Mouse (Mus musculus) induced T-regulatory cell, adult 2 months (primary cell): ENCODE results near the gene Rftn2.

Experiments used
- DNase-seq: peaks from one replicate; pipeline ENCODE4 v3.0.0-alpha.2; 2012; ENCODE audit warnings: low read depth

Rftn2 gene

DNA sequence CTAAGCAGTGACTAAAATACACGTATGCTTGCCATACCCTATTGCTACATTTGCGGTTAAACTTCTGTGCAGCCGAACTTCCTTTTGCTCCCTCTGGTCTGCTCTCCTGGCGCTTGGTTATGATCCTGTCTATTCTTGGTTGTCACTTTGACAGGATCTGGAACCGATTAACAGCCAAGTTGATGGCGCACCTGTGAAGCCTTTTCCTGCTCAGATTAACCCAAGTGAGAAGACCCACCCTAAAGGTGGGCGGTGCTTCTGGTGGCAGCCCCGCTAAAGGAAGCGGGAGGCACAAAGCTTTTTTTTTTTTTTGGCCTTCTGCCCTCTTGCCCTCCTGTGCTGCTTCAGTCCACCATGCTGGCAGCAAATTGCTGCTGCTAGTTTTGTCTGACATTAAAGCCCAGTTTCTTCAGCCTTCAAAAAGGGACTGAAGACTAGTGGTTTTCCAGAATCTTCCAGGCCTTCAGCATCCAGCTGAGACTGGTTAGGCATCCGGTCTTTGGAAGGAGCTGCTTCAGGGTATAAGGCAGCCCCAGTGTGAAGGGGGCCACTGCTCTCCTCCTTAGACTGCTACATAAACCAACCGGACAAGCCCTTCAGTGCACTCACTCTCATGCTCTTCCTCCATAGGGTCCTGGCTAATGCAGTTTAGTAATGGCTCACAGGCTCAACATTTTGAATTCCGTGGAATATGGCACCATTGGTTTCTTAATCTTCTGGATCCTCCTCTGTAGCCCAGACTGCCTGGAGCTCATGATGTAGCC, 16.2 kb downstream of the Rftn2 start:
- peak; percentile 74 for DNase-seq

DNA sequence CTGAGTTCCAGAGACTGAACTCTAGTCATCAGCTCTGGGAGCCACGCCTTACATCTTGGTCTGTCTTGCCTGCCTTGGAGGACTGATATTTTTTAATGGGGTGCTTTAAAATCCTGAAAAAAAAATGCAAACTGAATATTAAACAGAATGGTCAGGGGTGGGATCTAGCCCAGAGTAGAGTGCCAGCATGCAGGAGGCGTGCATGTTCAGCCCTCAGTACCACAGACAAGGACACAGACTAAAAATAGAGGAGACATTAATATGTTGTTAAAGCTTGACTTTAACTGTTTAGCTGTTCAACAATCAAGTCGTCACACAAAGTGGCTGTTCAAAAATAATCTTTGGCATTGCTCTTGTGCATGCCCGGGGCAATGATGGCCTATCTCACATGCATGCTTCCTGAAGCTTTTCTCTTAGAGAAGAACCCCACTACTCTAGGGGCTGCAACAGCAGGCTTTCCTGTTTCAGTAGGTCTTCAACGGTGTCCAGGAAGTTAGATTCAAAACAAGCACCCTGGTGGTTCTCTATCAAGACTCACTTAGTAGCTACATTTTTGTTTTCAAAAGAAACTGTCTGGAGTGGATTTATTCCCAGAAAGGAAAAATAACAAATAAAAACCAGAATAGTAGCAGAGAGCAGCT, 18.0 kb downstream of the Rftn2 start:
- peak; percentile 48 for DNase-seq

DNA sequence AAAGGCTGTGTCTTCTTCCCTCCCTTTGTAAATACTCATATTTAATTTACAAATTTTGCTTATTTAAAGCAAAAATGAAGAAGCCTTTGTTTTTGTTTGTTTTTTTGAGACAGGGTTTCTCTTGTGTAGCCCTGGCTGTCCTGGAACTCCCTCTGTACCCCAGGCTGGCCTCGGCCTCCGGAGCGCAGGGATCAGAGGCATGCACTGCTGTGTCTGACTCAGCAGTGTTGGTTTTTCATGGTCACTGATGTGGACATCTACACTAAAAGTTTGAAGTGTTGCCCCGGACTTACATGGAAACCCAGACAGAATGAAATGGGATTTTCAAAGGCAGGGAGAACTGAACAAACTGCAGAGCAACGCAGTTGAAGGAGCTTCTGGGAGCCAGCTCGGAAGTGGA, 19.0 kb downstream of the Rftn2 start:
- no peak for DNase-seq

DNA sequence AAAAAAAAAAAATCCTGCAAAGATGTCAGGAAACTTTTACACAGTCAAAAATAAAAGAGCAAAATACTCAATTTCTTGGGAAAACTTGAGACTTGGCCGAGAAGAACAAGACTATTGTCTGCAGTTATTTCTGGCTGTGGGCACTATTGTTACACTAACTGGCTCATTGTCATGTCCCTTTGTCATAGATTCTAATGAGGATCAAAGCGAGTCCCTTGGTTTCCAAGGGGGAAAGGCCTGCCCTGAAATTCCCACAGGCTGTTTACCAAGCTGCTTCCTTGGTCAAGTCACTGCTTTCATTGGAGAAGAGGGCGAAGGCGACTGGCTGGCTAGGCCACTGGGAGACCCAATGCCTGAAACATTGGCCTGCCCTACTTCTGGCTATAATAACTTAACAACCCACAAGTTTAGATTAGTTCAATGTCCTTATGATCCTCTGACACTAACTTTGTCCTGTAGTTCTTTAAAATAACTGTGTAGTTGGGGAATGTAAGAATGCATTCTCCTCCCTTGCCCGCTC, 20.7 kb downstream of the Rftn2 start:
- no peak for DNase-seq

DNA sequence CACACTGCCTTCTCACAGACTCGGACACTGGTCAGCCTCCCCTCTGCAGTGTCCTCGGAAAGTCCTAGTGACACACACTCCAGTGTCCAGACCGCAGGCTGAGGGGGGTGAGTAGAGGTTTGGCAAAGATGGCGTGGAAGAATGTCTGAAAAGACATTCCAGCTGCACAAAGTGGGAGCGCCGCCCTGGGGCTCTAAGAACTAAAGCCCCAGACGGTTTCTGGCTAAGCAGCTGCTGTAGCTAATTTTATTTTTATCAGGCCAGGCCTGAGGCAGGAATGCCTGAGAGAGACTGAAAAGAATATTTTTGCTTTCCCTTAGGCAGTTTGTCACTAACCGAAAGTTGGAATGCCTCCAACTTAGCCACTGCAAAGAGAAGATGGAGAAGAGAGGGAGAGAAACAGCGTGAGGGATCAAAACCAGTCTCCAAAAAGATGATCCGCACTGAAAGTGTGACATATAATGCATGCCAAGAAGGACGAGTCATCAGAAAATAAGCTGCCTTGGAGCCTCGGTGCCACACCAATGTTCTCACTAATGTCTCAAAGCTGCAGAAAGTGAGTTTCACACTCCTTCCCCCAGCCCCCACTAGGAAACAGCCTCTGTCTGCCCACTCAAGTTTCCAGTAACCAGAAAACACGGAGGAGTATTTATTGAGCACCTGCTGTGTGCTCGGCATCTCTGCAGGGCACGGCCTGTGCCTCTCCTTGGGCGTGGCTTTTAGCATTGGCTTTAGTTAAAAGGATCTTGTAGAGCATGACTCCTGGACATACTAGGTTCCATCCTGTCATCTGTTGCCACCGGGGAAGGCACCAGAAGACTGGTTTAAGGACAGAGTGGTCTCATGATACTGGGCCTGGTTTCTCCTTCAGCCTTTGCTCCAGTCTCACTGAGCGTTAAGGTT, 24.5 kb downstream of the Rftn2 start:
- no peak for DNase-seq

DNA sequence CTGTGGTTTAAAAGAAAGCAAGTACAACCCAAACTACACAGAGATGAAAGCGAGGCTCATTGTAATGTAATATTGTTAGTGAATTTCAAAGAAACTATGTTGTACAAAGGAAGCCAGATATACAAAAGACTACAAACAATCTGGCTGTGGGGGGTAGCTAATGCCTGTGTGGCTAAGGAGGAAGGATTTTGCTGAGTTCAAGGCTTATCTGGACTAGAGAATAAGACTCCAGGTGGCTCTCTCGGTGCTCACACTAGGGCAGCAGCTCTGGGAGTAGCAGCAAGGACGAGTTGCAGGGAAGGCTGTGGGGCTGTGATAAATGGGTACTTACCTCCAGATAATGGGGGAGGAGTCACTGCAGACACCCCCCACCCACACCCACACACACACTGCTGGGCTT, 27.9 kb downstream of the Rftn2 start:
- DNase-seq: no peak

DNA sequence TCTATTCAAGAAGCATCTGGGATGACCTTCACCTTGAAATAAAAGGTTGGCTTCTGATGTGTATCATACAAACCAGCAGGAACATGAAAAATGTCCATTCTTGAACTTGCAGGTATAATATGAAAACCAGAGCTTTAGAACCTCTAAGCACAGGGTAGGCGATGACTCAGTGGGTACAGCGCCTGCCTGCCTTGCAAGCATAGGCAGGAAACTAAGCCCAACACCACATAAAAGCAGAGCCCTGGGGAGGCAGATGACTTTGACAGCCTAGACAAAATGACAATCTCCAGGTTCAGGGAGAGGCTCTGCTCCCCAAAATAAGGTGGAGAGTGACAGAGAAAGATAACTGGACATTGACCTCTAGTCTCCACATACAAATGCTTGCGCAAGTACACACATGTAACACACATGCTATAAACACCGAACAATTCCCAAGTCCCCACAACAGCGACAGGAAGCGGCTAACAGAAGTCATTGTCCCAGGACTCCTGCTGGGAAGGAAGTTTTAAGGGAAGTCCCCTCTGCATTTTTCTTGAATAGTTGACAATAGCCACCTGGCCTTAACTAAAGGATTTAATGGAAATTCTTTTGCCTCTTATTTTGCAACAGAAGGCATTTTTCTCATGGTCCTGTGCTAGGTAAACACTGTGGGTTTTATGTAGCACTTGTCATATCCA, 30.1 kb downstream of the Rftn2 start:
- DNase-seq: peak; percentile 25

DNA sequence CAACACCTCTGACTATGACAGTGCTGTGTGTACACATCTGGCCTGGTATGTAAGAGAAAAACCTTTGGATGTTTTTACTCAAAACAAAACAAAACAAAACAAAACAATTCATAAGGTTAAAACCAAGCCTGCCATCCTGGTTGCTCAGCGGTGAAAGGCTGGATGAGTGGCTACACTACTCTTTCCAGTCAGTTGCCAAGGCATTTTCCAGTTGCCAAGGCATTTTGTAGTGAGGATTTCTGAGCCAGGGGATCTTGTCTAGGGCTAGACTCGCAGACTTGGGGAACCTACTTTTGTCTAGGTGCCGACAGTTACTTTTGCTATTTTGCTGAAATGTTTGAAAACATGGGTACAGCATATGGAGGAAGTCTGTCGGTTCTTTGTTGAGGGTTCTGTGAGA, 31.6 kb downstream of the Rftn2 start:
- no peak for DNase-seq

DNA sequence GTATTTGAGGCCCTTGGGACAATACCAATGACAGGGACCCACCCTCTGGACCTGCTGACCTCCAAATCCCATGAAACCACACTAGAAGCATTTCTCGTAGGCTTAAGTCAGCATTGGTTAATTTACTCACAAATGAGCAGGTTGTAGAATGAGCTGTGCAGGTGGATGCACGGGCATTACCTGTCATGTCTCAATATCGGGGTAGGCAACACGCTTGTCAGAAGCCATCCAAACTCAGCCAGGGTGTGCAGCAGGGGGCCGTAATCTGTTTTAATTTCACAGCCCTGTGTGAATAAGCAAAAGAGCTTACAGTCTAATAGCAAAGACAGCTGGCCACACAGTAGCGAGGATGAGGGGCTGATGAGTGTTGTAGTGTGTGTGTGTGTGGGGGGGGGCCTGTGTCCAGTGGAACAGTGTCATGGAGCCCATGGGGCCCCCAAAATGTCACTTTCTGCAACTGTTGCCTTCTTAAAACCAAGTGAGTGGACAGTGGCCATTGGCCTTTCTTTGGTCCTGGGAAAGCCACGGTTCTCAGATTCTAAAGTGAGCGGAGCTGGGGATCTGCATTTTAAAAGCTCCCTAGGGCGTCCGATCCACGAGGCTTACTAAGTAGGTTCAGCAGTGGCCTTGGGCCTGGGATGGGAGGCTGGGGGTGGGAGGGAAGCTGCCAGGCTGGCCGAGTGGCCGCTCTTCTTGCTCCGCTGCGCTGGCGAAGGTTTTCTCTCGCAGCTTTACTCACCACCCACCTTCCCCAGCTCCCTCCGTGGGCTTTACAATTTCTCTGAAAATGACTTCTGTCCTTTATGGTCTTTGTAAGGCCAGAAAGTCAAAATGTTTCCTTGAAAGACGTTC, 32.3 kb downstream of the Rftn2 start:
- no peak for DNase-seq

DNA sequence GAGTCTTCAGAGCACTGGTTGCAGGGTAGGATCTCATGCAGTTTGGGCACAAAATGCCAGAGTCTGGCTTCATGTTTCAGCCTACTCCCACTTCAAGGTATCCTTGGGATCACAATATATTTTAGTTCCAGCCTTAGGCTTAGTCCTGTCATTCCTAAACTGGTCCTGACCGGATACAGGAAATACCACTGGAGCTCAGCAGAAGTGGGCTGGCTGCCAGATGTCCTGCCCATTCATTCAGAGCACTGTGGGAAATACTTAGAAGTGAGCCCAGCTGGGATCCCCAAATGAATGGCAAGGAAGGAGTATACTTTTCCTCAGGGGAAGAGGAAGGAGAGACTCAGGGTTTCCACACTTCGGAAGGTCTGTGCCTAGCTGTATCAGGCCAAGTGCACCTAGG, 33.3 kb downstream of the Rftn2 start:
- no peak for DNase-seq

DNA sequence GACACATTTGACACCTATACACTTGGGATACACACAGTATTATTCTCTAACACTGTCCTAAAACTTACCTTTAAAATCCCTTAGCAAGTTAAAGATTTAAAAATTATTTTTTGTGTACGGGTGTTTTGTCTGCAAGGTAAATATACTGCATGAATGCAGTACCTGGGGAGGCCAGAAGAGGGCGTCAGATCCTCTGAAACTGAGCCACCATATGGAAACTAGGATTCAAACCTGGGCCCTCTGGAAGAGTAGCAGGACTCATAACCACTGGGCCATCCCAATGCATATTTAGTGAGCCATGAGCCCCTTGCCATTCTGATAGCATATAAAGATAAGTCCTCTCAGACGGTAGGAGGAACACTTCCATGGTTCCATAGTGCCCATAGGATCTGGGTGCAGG, 33.8 kb downstream of the Rftn2 start:
- DNase-seq: peak; percentile 65

DNA sequence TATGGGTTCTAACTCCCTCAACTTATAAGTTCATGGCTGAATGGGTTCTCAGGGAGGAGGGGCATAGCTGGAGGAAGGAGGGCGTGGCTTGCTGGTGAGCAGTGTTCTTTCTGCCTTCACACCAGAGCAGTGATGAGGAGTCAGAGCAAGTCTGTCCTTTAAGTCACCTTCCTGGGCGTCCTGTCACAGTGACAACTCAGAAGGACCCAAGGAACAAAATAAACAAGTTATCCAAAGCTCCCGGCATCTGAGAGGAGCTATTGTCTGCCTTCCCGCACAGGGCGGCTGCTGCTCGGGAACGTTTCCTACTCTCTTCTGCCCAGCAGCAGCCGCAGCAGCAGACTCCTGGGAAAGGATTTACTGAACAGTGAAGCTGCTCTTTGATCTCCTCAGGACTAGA, 34.6 kb downstream of the Rftn2 start:
- DNase-seq: no peak

DNA sequence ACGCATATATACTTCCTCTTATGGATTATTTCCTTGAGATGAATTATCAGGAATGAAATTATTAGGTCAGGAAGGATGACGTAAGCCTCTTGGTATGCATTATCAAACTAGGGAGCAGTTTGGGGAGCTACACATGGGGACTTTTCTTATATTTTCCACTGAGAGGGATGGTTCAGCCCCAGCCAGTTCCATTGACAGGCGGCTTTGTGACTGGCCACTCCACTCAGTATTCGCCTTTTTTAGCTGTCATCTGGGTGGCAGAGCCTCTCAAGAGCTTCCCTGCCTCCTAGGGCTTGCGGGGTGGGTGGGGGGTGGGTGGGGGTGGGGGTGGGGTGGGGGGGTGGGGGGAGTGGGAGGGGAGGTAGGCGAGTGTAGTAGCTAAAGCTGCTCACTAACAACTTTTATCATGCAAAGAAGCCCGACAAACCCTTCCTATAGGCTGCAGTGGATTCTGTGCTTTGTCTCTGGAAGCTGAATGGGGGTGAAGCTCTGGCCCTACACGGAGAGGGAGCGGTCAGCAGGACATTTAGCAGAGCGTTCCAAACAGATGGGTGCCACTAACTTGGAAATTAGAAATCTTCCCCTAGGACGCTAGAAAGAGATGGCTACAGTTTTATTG, 39.9 kb downstream of the Rftn2 start:
- no peak for DNase-seq

DNA sequence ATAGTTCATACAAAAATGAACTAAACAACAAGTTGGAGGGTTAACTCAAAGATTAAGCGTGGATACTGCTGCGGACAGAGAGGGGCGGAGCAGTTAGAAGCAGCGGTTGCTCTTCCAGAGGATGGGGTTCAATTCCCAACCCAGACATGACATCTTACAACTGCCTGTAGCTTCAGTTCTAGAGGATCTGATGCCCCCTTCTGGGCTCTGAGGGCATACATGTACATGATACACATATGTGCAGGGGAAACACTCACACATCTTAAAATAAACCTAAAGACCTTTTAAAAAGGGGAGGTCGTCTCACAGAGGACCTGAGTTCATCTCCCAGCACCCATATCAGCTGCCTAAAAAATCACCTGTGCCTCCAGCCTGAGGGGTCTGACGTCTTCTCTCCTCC, 40.9 kb downstream of the Rftn2 start:
- peak; percentile 33 for DNase-seq

DNA sequence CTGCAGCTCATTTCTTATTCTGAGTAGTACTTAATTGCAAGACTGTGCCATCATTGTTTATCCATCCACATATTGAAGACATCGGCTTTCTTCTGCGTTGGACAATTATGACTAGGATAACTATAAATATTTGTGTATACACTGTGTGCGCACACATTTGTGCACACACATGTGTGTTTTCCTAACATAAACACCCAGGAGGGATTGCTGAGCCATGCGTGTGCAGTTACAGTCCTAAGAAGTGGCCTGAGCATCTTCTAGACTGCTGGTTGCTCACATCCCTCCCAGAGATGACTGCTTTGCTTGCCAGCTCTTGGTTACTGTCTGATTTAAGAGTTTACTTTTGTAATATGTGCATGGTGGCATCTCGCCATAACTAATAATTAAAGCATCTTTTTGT, 44.2 kb downstream of the Rftn2 start:
- no peak for DNase-seq

DNA sequence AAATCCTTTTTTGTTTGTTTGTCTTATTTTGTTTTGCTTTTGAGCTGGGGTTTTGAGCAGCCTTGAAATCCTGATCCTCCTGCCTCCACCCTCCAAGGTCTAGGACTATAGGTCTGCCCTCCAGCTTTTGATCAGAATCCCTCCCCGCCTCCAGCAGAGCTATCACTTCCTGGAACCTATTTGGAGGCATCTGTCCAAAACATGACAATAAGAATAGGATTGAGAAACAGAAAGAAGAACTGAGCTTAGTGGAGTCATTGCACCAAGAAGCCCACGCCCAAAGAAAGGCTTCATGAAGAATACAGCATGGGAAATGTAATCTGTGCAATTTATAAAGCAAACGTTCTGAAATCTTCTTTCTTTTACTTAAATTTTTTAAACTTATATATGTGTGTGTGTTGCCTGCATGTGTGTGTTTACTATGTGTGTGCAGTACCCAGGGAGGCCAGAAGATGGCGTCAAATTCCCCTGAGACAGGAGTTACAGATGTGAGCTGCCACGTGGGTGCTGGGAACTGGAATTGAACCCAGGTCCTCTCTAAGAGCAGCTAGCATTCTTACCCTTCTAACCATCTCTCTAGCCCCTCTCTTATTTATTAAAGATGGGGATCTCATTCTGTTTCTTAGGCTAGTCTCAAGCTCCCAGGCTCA, 46.5 kb downstream of the Rftn2 start:
- DNase-seq: peak; percentile 16

DNA sequence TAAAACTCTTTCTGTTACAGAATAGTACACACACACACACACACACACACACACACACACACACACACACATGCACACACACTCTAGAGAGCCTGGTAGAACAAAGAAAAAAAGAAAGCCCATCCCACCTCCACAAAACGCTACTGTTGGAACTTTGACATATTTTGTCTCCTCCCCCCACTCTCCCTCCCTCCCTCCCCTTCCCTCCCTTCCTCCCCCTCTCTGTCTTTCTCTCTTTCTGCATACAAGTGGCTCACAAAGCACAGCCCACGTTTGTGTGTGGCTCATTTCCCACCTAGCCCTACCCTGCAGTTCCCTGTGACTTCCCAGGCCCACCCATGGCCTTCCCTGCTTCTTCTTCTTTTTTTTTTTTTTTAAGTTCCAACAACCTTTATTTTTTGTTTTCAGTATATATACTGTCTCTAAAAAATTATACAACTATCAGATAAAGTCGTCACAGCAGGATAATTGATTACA, 52.0 kb downstream of the Rftn2 start:
- no peak for DNase-seq

DNA sequence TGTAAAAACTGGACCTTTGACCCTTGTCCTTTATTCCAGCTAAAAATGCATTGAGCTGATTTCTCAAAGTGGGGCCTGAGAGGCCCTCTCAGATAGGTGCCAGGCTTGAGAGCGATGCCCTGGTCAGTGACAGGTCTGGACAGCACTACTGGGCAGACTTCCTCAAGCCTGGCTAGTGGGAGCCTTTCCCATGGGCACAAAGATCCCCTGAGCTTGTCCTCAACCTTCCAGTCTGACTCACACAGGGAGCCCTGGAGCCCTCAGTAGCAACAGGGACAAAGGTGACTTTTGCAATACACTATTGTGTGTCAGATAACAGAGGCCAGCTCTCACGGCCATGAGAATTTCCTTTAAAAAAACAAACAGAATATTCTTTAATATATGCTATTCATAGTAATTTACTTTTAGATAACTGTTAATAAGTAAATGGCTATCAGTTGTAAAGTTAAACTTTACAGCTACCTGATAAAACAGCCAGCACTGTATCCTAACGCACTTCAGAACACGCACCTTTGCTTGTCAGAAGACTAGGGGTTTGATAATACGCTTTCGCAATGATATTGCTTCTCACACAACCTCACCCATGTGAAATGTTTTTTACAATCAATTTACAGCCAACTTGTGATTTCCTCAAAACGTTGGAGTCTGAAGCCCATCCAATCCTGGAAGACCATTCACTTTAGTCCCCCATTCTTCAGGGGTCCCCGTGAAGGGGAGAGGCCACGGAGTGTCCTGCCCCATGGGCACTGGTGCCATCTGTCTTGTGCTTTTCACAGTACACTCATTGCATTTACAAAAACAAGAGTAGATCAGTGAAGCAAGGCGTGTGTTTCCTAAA, 52.6 kb downstream of the Rftn2 start:
- DNase-seq: no peak
